Mouse (Mus musculus) heart, adult 2 months (tissue): ENCODE measurements around the gene Synrg. TPM values are rescaled to one million over a fixed set of nuclear protein-coding genes. Genes with fewer than 3 reads are reported as not detected.

Experiments
- DNase-seq, 2 experiments: peaks; one replicate each; pipeline ENCODE4 v3.0.0; 2021
- H3K27ac ChIP-seq: fragments of 200-600 bp; 2 replicates; pipeline ENCODE4 v1.8.1; 2022
- H3K27me3 ChIP-seq: fragments of 200-500 bp; 2 replicates; pipeline ENCODE4 v1.6.1; 2012; ENCODE audit warnings: mild to moderate bottlenecking, low read length, inconsistent platforms, mixed read lengths; ENCODE audit not compliant: control insufficient read depth, insufficient read depth
- H3K36me3 ChIP-seq: fragments of 200-500 bp; 2 replicates; pipeline ENCODE4 v1.6.1; 2012; ENCODE audit warnings: low read length, inconsistent platforms; ENCODE audit not compliant: control insufficient read depth, insufficient read depth
- H3K4me1 ChIP-seq: fragments of 200-500 bp; 2 replicates; pipeline ENCODE4 v1.6.1; 2011; ENCODE audit warnings: low read length; ENCODE audit not compliant: control insufficient read depth, insufficient read depth
- H3K4me3 ChIP-seq: fragments of 200-600 bp; 2 replicates; pipeline ENCODE4 v1.8.1; 2022
- H3K79me2 ChIP-seq: fragments of 200-500 bp; replicated peaks from 2 replicates; pipeline ENCODE4 v1.6.1; 2012; ENCODE audit warnings: mild to moderate bottlenecking, inconsistent platforms, low read length, moderate library complexity, mixed read lengths; ENCODE audit not compliant: control insufficient read depth, insufficient read depth
- H3K9ac ChIP-seq: fragments of 200-500 bp; 2 replicates; pipeline ENCODE4 v1.6.1; 2012; ENCODE audit warnings: low read depth, mild to moderate bottlenecking, control low read depth, inconsistent platforms, low read length, mixed read lengths
- CTCF ChIP-seq: fragments of 200-600 bp; IDR thresholded peaks from 2 replicates; pipeline ENCODE4 v1.8.1; 2022; ENCODE audit warnings: antibody characterized with exemption, mild to moderate bottlenecking, moderate library complexity
- EP300 ChIP-seq: fragments of 200-500 bp; IDR thresholded peaks from 2 replicates; pipeline ENCODE4 v1.6.1; 2011; ENCODE audit warnings: low read depth, low read length, control low read depth; ENCODE audit not compliant: insufficient read depth
- POLR2A ChIP-seq: fragments of 200-500 bp; IDR thresholded peaks from 2 replicates; pipeline ENCODE4 v1.6.1; 2011; ENCODE audit warnings: mild to moderate bottlenecking, low read depth, low read length, control low read depth; ENCODE audit not compliant: insufficient read depth
- WGBS: fragments of 180-500 bp; shearing (Covaris S2); methylation state at CpG from one replicate; pipeline ENCODE4 v1.1.7; 2018; 5-methylcytosine and 5-hydroxymethylcytosine counted together
- intact Hi-C: fragments of 180-260 bp; cut with DNase I; formaldehyde crosslinking; loops from one replicate; pipeline ENCODE4 v1.15.1; 2025
- polyA plus RNA-seq: library from polyadenylated mRNA; depleted of rRNA; stranded (reverse); fragments of >200 nt; gene quantifications from 2 replicates; pipeline ENCODE4 v1.2.3, GENCODE M21; 2012; rRNA removed
- total RNA-seq, 2 experiments: library from RNA; stranded (reverse); gene quantifications; 2 replicates each; pipeline ENCODE4 v1.2.3; 2021

Synrg gene
- total and polyA plus RNA-seq, 3 experiments = 12.2 to 28.1 (median 23.7) TPM

DNA sequence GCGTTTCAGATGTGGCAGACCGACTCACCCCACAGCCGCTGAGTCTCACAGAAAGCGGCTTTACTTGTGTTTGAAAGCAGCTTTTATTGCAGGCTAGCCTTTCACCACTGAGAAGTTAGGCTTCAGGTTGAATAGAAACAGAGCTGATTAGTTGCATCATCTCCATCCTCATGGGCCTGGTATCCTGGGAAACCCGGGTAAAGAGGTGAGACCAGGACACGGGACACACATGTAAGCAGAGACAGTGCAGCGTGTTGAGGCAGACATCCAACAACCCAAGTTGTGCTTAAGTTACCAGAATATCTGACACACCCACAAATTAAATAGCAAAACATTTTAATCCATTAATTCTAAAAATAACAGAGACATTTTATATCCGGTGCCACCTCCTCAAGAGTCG, 114.4 kb downstream of the Synrg start:
- Histone ChIP-seq H3K9ac (no peak overlapping the region), H3K36me3 (no peaks in the 10 kb centered on the region), H3K79me2 (no peaks in the 10 kb centered on the region), H3K4me1 (no peaks in the 10 kb centered on the region; the same call in 1 of the 2 replicates), H3K4me3 (no peak overlapping the region), H3K27me3 (no peaks in the 10 kb centered on the region), H3K27ac (no peak overlapping the region)
- WGBS = 83% methylated on average over 9 of the region's 9 CpGs
- intact Hi-C loops = no loop called here
- TF ChIP-seq POLR2A (no peak), EP300 (no peak), CTCF (no peak)
- DNase-seq = no peak

DNA sequence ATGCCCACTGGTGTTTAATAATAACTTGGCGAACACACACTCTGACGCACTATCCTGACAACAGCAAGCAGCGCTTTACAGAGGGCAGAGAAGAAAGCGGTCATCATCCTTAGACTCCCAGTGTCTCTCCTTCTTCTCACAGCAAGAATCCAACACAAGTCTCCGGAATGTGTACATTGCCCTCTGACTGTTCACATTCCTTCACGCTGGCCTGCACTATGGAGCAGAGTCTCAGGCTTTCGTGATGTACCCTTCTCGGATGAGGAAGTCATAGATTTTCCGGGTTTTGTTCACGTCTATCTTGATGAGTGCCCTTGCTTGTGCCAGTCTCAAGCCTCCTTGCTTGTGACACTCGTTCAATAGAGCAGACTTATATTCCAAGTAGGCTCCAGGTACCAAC, 115.1 kb downstream of the Synrg start:
- DNase-seq = no peak
- Histone ChIP-seq H3K4me3 (no peak overlapping the region), H3K9ac (no peak overlapping the region), H3K79me2 (no peaks in the 10 kb centered on the region), H3K36me3 (no peaks in the 10 kb centered on the region), H3K4me1 (no peaks in the 10 kb centered on the region), H3K27me3 (no peaks in the 10 kb centered on the region), H3K27ac (no peak overlapping the region)
- WGBS = 92% methylated on average over 11 of the region's 11 CpGs
- TF ChIP-seq POLR2A = no peak
- intact Hi-C loops = no loop called here

DNA sequence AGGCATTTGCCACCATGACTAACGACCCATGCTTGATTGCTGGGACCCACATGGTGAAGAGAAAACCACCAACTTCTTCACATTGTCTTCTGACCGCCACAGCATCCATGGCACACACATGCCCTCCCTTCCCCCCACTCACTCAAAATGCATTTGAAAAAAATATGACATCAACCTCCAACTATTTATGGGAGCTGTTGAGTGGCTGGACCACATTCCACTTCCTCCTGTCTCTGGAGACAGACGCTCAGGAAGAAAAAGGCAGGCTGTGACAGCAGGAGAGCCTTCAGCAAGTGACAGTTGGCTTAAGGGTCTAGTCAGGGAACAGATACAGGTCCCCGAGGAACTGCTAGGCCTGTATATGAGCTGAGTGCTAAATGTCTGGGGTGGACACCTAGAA, 115.7 kb downstream of the Synrg start:
- TF ChIP-seq EP300 = no peak
- TF ChIP-seq CTCF = no peak
- TF ChIP-seq POLR2A = no peak
- Histone ChIP-seq H3K36me3 (no peaks in the 10 kb centered on the region), H3K4me3 (no peak overlapping the region), H3K9ac (no peak overlapping the region), H3K79me2 (no peaks in the 10 kb centered on the region), H3K4me1 (no peaks in the 10 kb centered on the region), H3K27ac (no peak overlapping the region), H3K27me3 (no peaks in the 10 kb centered on the region)
- 56% methylated on average over 4 of the region's 4 CpGs for WGBS
- intact Hi-C loops = no loop called here
- no peak for DNase-seq

DNA sequence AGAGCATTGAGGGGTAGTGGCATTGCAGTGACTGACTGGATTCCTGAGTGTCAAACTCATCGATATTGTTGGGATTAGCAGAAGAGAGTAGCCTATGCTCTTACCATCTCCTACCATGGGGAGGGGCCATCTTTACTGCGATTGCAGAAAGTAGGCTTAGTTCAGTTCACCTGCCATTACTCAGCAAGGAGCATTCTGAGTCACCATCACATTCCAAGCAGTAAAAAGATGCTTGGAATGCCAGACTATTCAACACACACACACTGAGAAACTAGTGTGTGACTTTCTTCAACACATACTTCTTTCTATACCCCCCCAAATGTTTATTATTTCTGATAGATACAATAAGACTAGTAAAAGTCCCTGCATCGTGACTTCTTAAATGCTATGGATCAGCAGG, 116.1 kb downstream of the Synrg start:
- no peaks in the 10 kb centered on the region for H3K4me1 ChIP-seq
- H3K36me3 ChIP-seq = no peaks in the 10 kb centered on the region
- H3K9ac ChIP-seq = no peak overlapping the region
- H3K4me3 ChIP-seq = no peak overlapping the region
- TF ChIP-seq CTCF (no peak), EP300 (no peak), POLR2A (no peak)
- H3K79me2 ChIP-seq = no peaks in the 10 kb centered on the region
- intact Hi-C loops = no loop called here
- H3K27me3 ChIP-seq = no peaks in the 10 kb centered on the region
- H3K27ac ChIP-seq = no peak overlapping the region
- 75% methylated on average over 3 of the region's 3 CpGs for WGBS
- no peak for DNase-seq

DNA sequence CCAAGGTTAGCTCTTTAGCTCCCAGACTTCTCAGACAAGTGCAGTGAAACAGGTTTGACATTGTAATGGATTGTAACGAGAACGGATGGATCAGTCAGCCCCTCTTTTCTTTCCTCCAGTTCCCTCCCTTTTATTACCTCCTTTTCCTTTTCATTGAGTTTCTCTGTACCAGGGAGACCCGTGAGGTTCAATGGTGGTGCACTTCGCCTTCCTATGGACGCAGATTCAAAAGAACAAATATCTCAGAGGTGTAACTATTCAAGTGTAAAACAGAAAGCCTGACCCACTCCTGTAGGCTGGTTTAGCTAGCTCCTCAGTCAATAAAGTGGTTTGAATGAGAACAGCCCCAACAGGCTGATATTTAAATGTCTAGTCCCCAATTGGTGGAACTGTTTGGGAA, 117.7 kb downstream of the Synrg start:
- H3K9ac ChIP-seq = no peak overlapping the region
- intact Hi-C loops = no loop called here
- H3K4me3 ChIP-seq = no peak overlapping the region
- H3K27ac ChIP-seq = no peak overlapping the region
- no peaks in the 10 kb centered on the region for H3K36me3 ChIP-seq
- no peak for DNase-seq
- no peaks in the 10 kb centered on the region for H3K79me2 ChIP-seq
- H3K27me3 ChIP-seq = no peaks in the 10 kb centered on the region
- no peaks in the 10 kb centered on the region for H3K4me1 ChIP-seq
- 97% methylated on average over 5 of the region's 5 CpGs for WGBS
- TF ChIP-seq CTCF (no peak), EP300 (no peak), POLR2A (no peak)

DNA sequence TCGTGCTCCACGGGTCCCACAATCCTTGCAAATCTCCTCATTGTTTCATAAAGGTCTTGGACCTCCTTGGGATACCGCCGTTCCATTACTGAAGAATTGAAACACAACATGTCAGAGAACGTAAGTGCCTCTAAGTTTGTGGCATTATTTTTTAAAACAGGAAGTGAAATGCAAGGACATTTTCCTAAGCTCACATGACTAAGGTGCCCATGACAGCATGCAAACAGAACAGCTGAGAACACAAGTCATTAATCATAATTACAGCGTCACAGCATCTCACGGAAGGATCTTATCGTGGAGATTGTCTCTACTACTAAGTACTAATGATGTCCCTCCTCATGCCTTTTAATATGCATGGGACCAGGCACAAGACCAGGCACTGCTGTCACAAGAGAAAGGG, 126.3 kb downstream of the Synrg start:
- DNase-seq = no peak
- H3K27ac ChIP-seq = no peak overlapping the region
- no peaks in the 10 kb centered on the region for H3K4me1 ChIP-seq
- intact Hi-C loops = no loop called here
- no peak for TF ChIP-seq CTCF
- no peak for TF ChIP-seq EP300
- TF ChIP-seq POLR2A = no peak
- H3K9ac ChIP-seq = no peak overlapping the region
- H3K27me3 ChIP-seq = no peaks in the 10 kb centered on the region
- no peaks in the 10 kb centered on the region for H3K79me2 ChIP-seq
- no peak overlapping the region for H3K4me3 ChIP-seq
- WGBS = 93% methylated on average over 8 of the region's 8 CpGs
- H3K36me3 ChIP-seq = no peaks in the 10 kb centered on the region; the same call in 1 of the 2 replicates

Other genes starting within 250 kb of the Synrg start
- not detected for gene Wfdc21, start 217.5 kb upstream of the Synrg start, total RNA-seq
- gene Wfdc21, start 217.5 kb upstream of the Synrg start, polyA plus RNA-seq = 1.3 and 2.8 TPM in 2 replicates
- 1 to 10 TPM; 6.3 TPM for gene Heatr6, start 210.7 kb upstream of the Synrg start, total RNA-seq
- 5.4 and 8.4 TPM in 2 replicates for gene Heatr6, start 210.7 kb upstream of the Synrg start, polyA plus RNA-seq
- not detected for gene Hnf1b, start 114.4 kb upstream of the Synrg start, total RNA-seq
- 0.33 TPM in 1 of 2 replicates, not detected in the other for gene Hnf1b, start 114.4 kb upstream of the Synrg start, polyA plus RNA-seq
- 1 to 10 TPM; 8.9 to 9.9 TPM for gene Ddx52, start 22.4 kb upstream of the Synrg start, total RNA-seq
- gene Ddx52, start 22.4 kb upstream of the Synrg start, polyA plus RNA-seq = 3.3 and 6.2 TPM in 2 replicates
- under 1 TPM; 0.34 to 0.48 TPM for gene Dusp14, start 104.8 kb downstream of the Synrg start, total RNA-seq
- 1.2 and 3.5 TPM in 2 replicates for gene Dusp14, start 104.8 kb downstream of the Synrg start, polyA plus RNA-seq
- 1 to 10 TPM; 6.2 to 6.4 TPM for gene Tada2a, start 165.2 kb downstream of the Synrg start, total RNA-seq
- gene Tada2a, start 165.2 kb downstream of the Synrg start, polyA plus RNA-seq = 4.6 and 8.4 TPM in 2 replicates
- 10 to 100 TPM; 19.4 to 20.0 TPM for gene Acaca, start 165.2 kb downstream of the Synrg start, total RNA-seq
- 25.0 and 25.9 TPM in 2 replicates for gene Acaca, start 165.2 kb downstream of the Synrg start, polyA plus RNA-seq
- gene Gm11437, start 203.0 kb downstream of the Synrg start, total RNA-seq = not detected
- not detected in 2 replicates for gene Gm11437, start 203.0 kb downstream of the Synrg start, polyA plus RNA-seq